Mouse (Mus musculus) MEL (cell line): Measurements from ENCODE around the gene Il22ra1. TPM values are rescaled to one million over a fixed set of nuclear protein-coding genes. Genes with fewer than 3 reads are reported as not detected.

ENCODE experiments used
- DNase-seq: peaks from one replicate; pipeline ENCODE4 v3.0.0; 2011; ENCODE audit warnings: low read depth, low spot score
- H3K27ac ChIP-seq: 2 replicates; pipeline ENCODE4 v1.5.1; 2012; ENCODE audit warnings: low read depth, mild to moderate bottlenecking, control low read depth, low read length, moderate library complexity; ENCODE audit not compliant: control insufficient read depth
- H3K27me3 ChIP-seq, 2 experiments: fragments of 150-350 bp in 1 of 2; sonication (generic) in 1 of 2; 2 replicates each; pipeline ENCODE4 v1.6.1; 2012; ENCODE audit warnings: low read length in 2 of 2, mild to moderate bottlenecking in 2 of 2, improper control_type of control experiment in 1 of 2, moderate library complexity in 1 of 2; ENCODE audit not compliant: insufficient read depth in 2 of 2, control insufficient read depth in 1 of 2
- H3K36me3 ChIP-seq, 2 experiments: 2 replicates each; pipeline ENCODE4 v1.6.1; 2012 to 2014; ENCODE audit warnings: low read length in 2 of 2, improper control_type of control experiment in 1 of 2, inconsistent platforms in 1 of 2, mild to moderate bottlenecking in 1 of 2; ENCODE audit not compliant: insufficient read depth in 2 of 2, control insufficient read depth in 1 of 2
- H3K4me1 ChIP-seq, 2 experiments: fragments of 150-350 bp in 1 of 2; sonication (generic) in 1 of 2; 2 replicates each; pipeline ENCODE4 v1.6.1; 2012; ENCODE audit warnings: low read length in 2 of 2, improper control_type of control experiment in 1 of 2, mild to moderate bottlenecking in 1 of 2; ENCODE audit not compliant: insufficient read depth in 2 of 2, control insufficient read depth in 1 of 2
- H3K4me3 ChIP-seq, 2 experiments: fragments of 150-350 bp in 1 of 2; sonication (generic) in 1 of 2; 2 replicates each; pipeline ENCODE4 v1.5.1; 2012; ENCODE audit warnings: low read depth in 2 of 2, low read length in 2 of 2, mild to moderate bottlenecking in 2 of 2, moderate library complexity in 2 of 2, control low read depth in 1 of 2, improper control_type of control experiment in 1 of 2; ENCODE audit not compliant: control insufficient read depth in 1 of 2, insufficient read depth in 1 of 2
- H3K79me2 ChIP-seq: 2 replicates; pipeline ENCODE4 v1.6.1; 2012; ENCODE audit warnings: mild to moderate bottlenecking, low read length, moderate library complexity; ENCODE audit not compliant: control insufficient read depth, poor library complexity, insufficient read depth
- H3K9ac ChIP-seq: 2 replicates; pipeline ENCODE4 v1.6.1; 2012; ENCODE audit warnings: low read depth, mild to moderate bottlenecking, control low read depth, low read length, moderate library complexity; ENCODE audit not compliant: control insufficient read depth, poor library complexity, severe bottlenecking
- H3K9me3 ChIP-seq: fragments of 150-350 bp; sonication (generic); replicated peaks from 2 replicates; pipeline ENCODE4 v1.6.1; 2012; ENCODE audit warnings: mild to moderate bottlenecking, low read length, improper control_type of control experiment, moderate library complexity; ENCODE audit not compliant: insufficient read depth
- CHD1 ChIP-seq: IDR thresholded peaks from 2 replicates; pipeline ENCODE4 v1.6.1; 2012; ENCODE audit warnings: low read depth, mild to moderate bottlenecking, inconsistent platforms, low read length, improper control_type of control experiment
- E2F4 ChIP-seq: IDR thresholded peaks from 2 replicates; pipeline ENCODE4 v1.6.1; 2011; ENCODE audit warnings: low read depth, low read length, improper control_type of control experiment, borderline replicate concordance
- ELF1 ChIP-seq: IDR thresholded peaks from 2 replicates; pipeline ENCODE4 v1.6.1; 2014; ENCODE audit warnings: low read depth, mild to moderate bottlenecking, inconsistent platforms, low read length, improper control_type of control experiment, moderate library complexity
- JUND ChIP-seq: IDR thresholded peaks from 2 replicates; pipeline ENCODE4 v1.6.1; 2011; ENCODE audit warnings: low read depth, mild to moderate bottlenecking, improper control_type of control experiment, low read length
- KAT2A ChIP-seq: conservative IDR thresholded peaks from 2 replicates; pipeline ENCODE4 v1.6.1; 2012; ENCODE audit warnings: low read depth, low read length, improper control_type of control experiment, inconsistent platforms
- MAFK ChIP-seq: IDR thresholded peaks from 2 replicates; pipeline ENCODE4 v1.6.1; 2011; ENCODE audit warnings: low read depth, mild to moderate bottlenecking, low read length, improper control_type of control experiment, borderline replicate concordance
- MAX ChIP-seq: IDR thresholded peaks from 2 replicates; pipeline ENCODE4 v1.6.1; 2011; ENCODE audit warnings: low read length, improper control_type of control experiment
- MAZ ChIP-seq: IDR thresholded peaks from 2 replicates; pipeline ENCODE4 v1.6.1; 2012; ENCODE audit warnings: low read depth, mild to moderate bottlenecking, inconsistent platforms, low read length, improper control_type of control experiment
- MEF2A ChIP-seq: IDR thresholded peaks from 2 replicates; pipeline ENCODE4 v1.6.1; 2014; ENCODE audit warnings: low read depth, mild to moderate bottlenecking, inconsistent platforms, low read length, improper control_type of control experiment; ENCODE audit not compliant: poor library complexity, insufficient replicate concordance, severe bottlenecking; ENCODE audit errors: extremely low read depth
- MXI1 ChIP-seq: IDR thresholded peaks from 2 replicates; pipeline ENCODE4 v1.6.1; 2011; ENCODE audit warnings: mild to moderate bottlenecking, low read depth, low read length, improper control_type of control experiment
- MYB ChIP-seq: IDR thresholded peaks from 2 replicates; pipeline ENCODE4 v1.6.1; 2011; ENCODE audit warnings: mild to moderate bottlenecking, low read depth, low read length, improper control_type of control experiment
- MYC ChIP-seq: IDR thresholded peaks from 2 replicates; pipeline ENCODE4 v1.6.1; 2011; ENCODE audit warnings: low read depth, mild to moderate bottlenecking, low read length, improper control_type of control experiment, moderate library complexity
- NELFE ChIP-seq: IDR thresholded peaks from 2 replicates; pipeline ENCODE4 v1.6.1; 2011; ENCODE audit warnings: low read depth, low read length, improper control_type of control experiment
- POLR2AphosphoS2 ChIP-seq: IDR thresholded peaks from 2 replicates; pipeline ENCODE4 v1.6.1; 2011; ENCODE audit warnings: low read length, improper control_type of control experiment
- RCOR1 ChIP-seq: IDR thresholded peaks from 2 replicates; pipeline ENCODE4 v1.6.1; 2012; ENCODE audit warnings: low read depth, mild to moderate bottlenecking, inconsistent platforms, low read length, improper control_type of control experiment
- TAL1 ChIP-seq: IDR thresholded peaks from 2 replicates; pipeline ENCODE4 v1.6.1; 2012; ENCODE audit warnings: mild to moderate bottlenecking, inconsistent platforms, low read length, moderate library complexity, mixed read lengths
- TBP ChIP-seq: IDR thresholded peaks from 2 replicates; pipeline ENCODE4 v1.8.0; 2011; ENCODE audit warnings: low read depth, low read length, improper control_type of control experiment
- TCF12 ChIP-seq: IDR thresholded peaks from 2 replicates; pipeline ENCODE4 v1.6.1; 2014; ENCODE audit warnings: low read depth, mild to moderate bottlenecking, inconsistent platforms, low read length, improper control_type of control experiment, moderate library complexity
- UBTF ChIP-seq: IDR thresholded peaks from 2 replicates; pipeline ENCODE4 v1.6.1; 2012; ENCODE audit warnings: low read depth, mild to moderate bottlenecking, inconsistent platforms, low read length, improper control_type of control experiment, moderate library complexity, borderline replicate concordance; ENCODE audit not compliant: insufficient read depth
- ZKSCAN1 ChIP-seq: IDR thresholded peaks from 2 replicates; pipeline ENCODE4 v1.6.1; 2012; ENCODE audit warnings: low read depth, mild to moderate bottlenecking, inconsistent platforms, low read length, improper control_type of control experiment, moderate library complexity
- ZMIZ1 ChIP-seq: IDR thresholded peaks from 2 replicates; pipeline ENCODE4 v1.6.1; 2012; ENCODE audit warnings: low read depth, mild to moderate bottlenecking, inconsistent platforms, low read length, improper control_type of control experiment, moderate library complexity
- ZNF384 ChIP-seq: IDR thresholded peaks from 2 replicates; pipeline ENCODE4 v1.6.1; 2012; ENCODE audit warnings: low read depth, mild to moderate bottlenecking, inconsistent platforms, low read length, improper control_type of control experiment
- polyA plus RNA-seq, 2 experiments: library from polyadenylated mRNA; stranded (reverse) in 1 of 2; unstranded in 1 of 2; fragments of >175 nt in 1 of 2; fragments of >200 nt in 1 of 2; gene quantifications; 2 replicates each; pipeline versions ENCODE4 v1.2.1 to v1.2.4; 2012; ENCODE audit warnings: low replicate concordance in 2 of 2, low read depth in 1 of 2; ENCODE audit not compliant: insufficient read length in 2 of 2, insufficient read depth in 1 of 2, missing spikeins in 1 of 2
- total RNA-seq: library from RNA; depleted of rRNA; stranded (reverse); fragments of 300-350 nt; gene quantifications from 2 replicates; pipeline ENCODE4 v1.2.3, GENCODE M21; 2012

Gene Il22ra1
- total and polyA plus RNA-seq, 3 experiments = 0.03 TPM; not detected in 2

DNA sequence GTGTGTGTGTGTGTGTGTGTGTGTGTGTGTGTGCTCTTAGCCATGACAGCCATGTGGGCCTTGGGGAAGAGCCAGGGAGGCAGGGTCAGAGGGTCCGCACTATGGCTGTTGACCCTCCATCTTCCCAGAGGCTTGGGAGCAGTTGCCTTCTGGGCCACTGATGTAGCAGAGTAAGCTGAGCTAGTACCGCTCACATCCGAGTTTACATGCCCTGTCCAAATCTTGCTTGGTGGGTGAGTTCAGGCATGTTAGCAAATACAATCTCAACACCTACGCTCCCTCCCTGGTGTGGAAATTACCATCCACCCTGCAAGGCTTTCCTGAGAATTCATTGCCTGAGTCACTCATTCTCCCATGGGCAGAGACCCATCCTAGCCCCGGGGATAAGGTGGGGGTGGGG, 53.3 kb downstream of the Il22ra1 start:
- Histone ChIP-seq H3K27me3 (peaks cover 0 to 2% of the 10 kb centered on the region in 2 experiments), H3K9me3 (no peaks in the 10 kb centered on the region)
- no peak for DNase-seq
- no peak for TF ChIP-seq TCF12
- TF ChIP-seq RCOR1 = no peak
- TF ChIP-seq ZKSCAN1 = no peak
- no peak for TF ChIP-seq ZMIZ1
- no peak for TF ChIP-seq JUND
- TF ChIP-seq TAL1 = no peak
- TF ChIP-seq ELF1 = no peak
- no peak for TF ChIP-seq MAFK
- no peak for TF ChIP-seq TBP
- TF ChIP-seq POLR2AphosphoS2 = no peak
- no peak for TF ChIP-seq MXI1
- no peak for TF ChIP-seq MAX
- TF ChIP-seq KAT2A = no peak
- TF ChIP-seq ZNF384 = no peak
- TF ChIP-seq MYB = no peak
- no peak for TF ChIP-seq UBTF
- TF ChIP-seq MYC = no peak
- TF ChIP-seq MAZ = no peak
- no peak for TF ChIP-seq CHD1
- TF ChIP-seq, all 39 proteins: peak for 0
- Histone ChIP-seq H3K36me3 (no peaks in the 10 kb centered on the region), H3K4me1 (no peaks in the 10 kb centered on the region), H3K4me3 (no peak overlapping the region), H3K79me2 (no peaks in the 10 kb centered on the region), H3K9ac (no peak overlapping the region), H3K27ac (no peak overlapping the region)

DNA sequence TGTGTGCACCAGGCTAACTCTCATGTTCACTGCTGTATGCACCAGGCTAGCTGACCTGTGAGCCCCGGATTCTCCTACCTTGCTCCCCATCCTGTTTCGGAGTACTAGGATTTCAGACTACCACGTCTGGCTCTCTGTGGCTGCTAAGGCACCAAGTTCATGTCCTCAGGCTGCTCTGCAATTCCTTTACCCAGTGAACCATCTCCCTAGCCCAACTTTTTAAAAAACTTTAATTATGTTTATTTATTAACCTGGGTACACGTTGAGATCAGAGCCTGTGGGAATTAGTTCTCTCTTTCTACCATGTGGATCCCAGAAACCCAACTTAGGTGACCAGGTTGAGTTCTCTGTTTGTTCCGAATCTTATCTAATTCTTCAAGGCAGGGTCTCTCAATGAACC, 58.6 kb downstream of the Il22ra1 start:
- H3K79me2 ChIP-seq = no peaks in the 10 kb centered on the region
- no peaks in the 10 kb centered on the region for H3K36me3 ChIP-seq
- no peak for TF ChIP-seq ZKSCAN1
- TF ChIP-seq MEF2A = no peak
- TF ChIP-seq MAZ = no peak
- TF ChIP-seq MAX = no peak
- no peak for TF ChIP-seq MAFK
- TF ChIP-seq JUND = no peak
- TF ChIP-seq POLR2AphosphoS2 = no peak
- TF ChIP-seq E2F4 = no peak
- no peak for TF ChIP-seq TAL1
- no peak for TF ChIP-seq NELFE
- no peak overlapping the region for H3K4me3 ChIP-seq
- no peak for DNase-seq
- no peaks in the 10 kb centered on the region; a peak in 1 of 4 replicates for H3K27me3 ChIP-seq
- no peak overlapping the region for H3K27ac ChIP-seq
- H3K9ac ChIP-seq = no peak overlapping the region
- H3K9me3 ChIP-seq = no peaks in the 10 kb centered on the region
- no peaks in the 10 kb centered on the region for H3K4me1 ChIP-seq
